Mouse (Mus musculus) lung, embryonic 14.5 days (tissue): ENCODE data around the gene Vti1a. TPM values are rescaled to one million over a fixed set of nuclear protein-coding genes. Genes with fewer than 3 reads are reported as not detected.

Source experiments
- ATAC-seq: fragments of 200-750 bp; cut with Nextera tagmentation; 2 replicates; pipeline ENCODE4 v1.8.0; 2017; ENCODE audit warnings: mild to moderate bottlenecking, moderate TSS enrichment, moderate library complexity; ENCODE audit not compliant: insufficient read depth
- DNase-seq: peaks from one replicate; pipeline ENCODE4 v3.0.0-alpha.2; 2015
- H3K27ac ChIP-seq: fragments of 300-500 bp; sonication (generic); 2 replicates; pipeline ENCODE4 v1.5.1; 2014; ENCODE audit warnings: low read depth, mild to moderate bottlenecking, moderate library complexity
- H3K27me3 ChIP-seq: fragments of 300-500 bp; sonication (generic); 2 replicates; pipeline ENCODE4 v1.6.1; 2014; ENCODE audit warnings: low read length, control low read depth; ENCODE audit not compliant: insufficient read depth
- H3K36me3 ChIP-seq: fragments of 300-500 bp; sonication (generic); 2 replicates; pipeline ENCODE4 v1.6.1; 2014; ENCODE audit warnings: control low read depth; ENCODE audit not compliant: insufficient read depth
- H3K4me1 ChIP-seq: fragments of 300-500 bp; sonication (generic); 2 replicates; pipeline ENCODE4 v1.6.1; 2014; ENCODE audit warnings: antibody characterized with exemption, control low read depth; ENCODE audit not compliant: insufficient read depth
- H3K4me2 ChIP-seq: fragments of 300-500 bp; sonication (generic); 2 replicates; pipeline ENCODE4 v1.6.1; 2014; ENCODE audit warnings: mild to moderate bottlenecking
- H3K4me3 ChIP-seq: fragments of 300-500 bp; sonication (generic); 2 replicates; pipeline ENCODE4 v1.5.1; 2014; ENCODE audit warnings: low read depth, low read length
- H3K9ac ChIP-seq: fragments of 300-500 bp; sonication (generic); 2 replicates; pipeline ENCODE4 v1.6.1; 2014
- H3K9me3 ChIP-seq: fragments of 300-500 bp; sonication (generic); 2 replicates; pipeline ENCODE4 v1.6.1; 2016; ENCODE audit warnings: low read depth, low read length, control low read depth
- CTCF ChIP-seq: IDR thresholded peaks from 2 replicates; pipeline ENCODE4 v1.5.1; 2016; ENCODE audit warnings: antibody characterized with exemption, low read depth
- WGBS: fragments of 180-500 bp; shearing (Covaris S2); extraction: QIAGEN DNeasy Blood & Tissue Kit; methylation state at CpG from one replicate; pipeline ENCODE4 v1.1.7; 2014; 5-methylcytosine and 5-hydroxymethylcytosine counted together
- polyA plus RNA-seq: library from polyadenylated mRNA; unstranded; fragments of >200 nt; fragmentation: Nextera tagmentation; extraction: Ambion mirVana; gene quantifications from 2 replicates; pipeline ENCODE4 v1.2.1, GENCODE M21; 2014

Gene Vti1a
- polyA plus RNA-seq, 1 experiment from 2014 or later, result 25.5 TPM

GRCm38 (mm10) chr19:55389019-55389418, 72.9 kb downstream of the Vti1a start:
- H3K9me3 ChIP-seq, result no peaks in the 10 kb centered on the region
- no peak overlapping the region for H3K27ac ChIP-seq
- no peaks in the 10 kb centered on the region for H3K36me3 ChIP-seq
- no peaks in the 10 kb centered on the region for H3K4me1 ChIP-seq
- ATAC-seq (no peak), DNase-seq (peak; percentile 50)
- peak overlapping the region; percentile 23; the same call in 1 of the 2 replicates for H3K9ac ChIP-seq
- 24% methylated on average over 10 of the region's 10 CpGs for WGBS
- peak overlapping the region; percentile 58 for H3K4me2 ChIP-seq
- H3K27me3 ChIP-seq, result no peaks in the 10 kb centered on the region
- no peak for TF ChIP-seq CTCF
- peak overlapping the region; percentile 16; the same call in 1 of the 2 replicates for H3K4me3 ChIP-seq

- WGBS, result 58% methylated on average over 11 of the region's 11 CpGs
- Histone ChIP-seq H3K27me3 (no peaks in the 10 kb centered on the region), H3K27ac (no peak overlapping the region), H3K9me3 (no peaks in the 10 kb centered on the region), H3K9ac (no peak overlapping the region), H3K4me1 (no peaks in the 10 kb centered on the region), H3K4me3 (no peak overlapping the region), H3K36me3 (no peaks in the 10 kb centered on the region), H3K4me2 (no peak overlapping the region)
- no peak for TF ChIP-seq CTCF
- DNase-seq (no peak), ATAC-seq (no peak)
Observed at GRCm38 (mm10) chr19:55390323-55390722, 74.2 kb downstream of the Vti1a start.

GRCm38 (mm10) chr19:55401638-55402037, 85.5 kb downstream of the Vti1a start:
- H3K4me1 ChIP-seq, result no peaks in the 10 kb centered on the region
- no peak overlapping the region for H3K27ac ChIP-seq
- no peak overlapping the region for H3K4me3 ChIP-seq
- no peak for TF ChIP-seq CTCF
- no peak overlapping the region for H3K9ac ChIP-seq
- no peak overlapping the region for H3K4me2 ChIP-seq
- H3K27me3 ChIP-seq, result no peaks in the 10 kb centered on the region
- 83% methylated on average over 11 of the region's 11 CpGs for WGBS
- no peaks in the 10 kb centered on the region for H3K36me3 ChIP-seq
- ATAC-seq (no peak), DNase-seq (no peak)
- no peaks in the 10 kb centered on the region for H3K9me3 ChIP-seq

GRCm38 (mm10) chr19:55408486-55408885, 92.4 kb downstream of the Vti1a start:
- Histone ChIP-seq H3K36me3 (no peaks in the 10 kb centered on the region), H3K9me3 (no peaks in the 10 kb centered on the region), H3K27ac (no peak overlapping the region), H3K4me1 (peaks cover 7% of the 10 kb centered on the region; the same call in 1 of the 2 replicates), H3K27me3 (no peaks in the 10 kb centered on the region), H3K9ac (no peak overlapping the region), H3K4me3 (no peak overlapping the region), H3K4me2 (no peak overlapping the region)
- ATAC-seq (no peak), DNase-seq (no peak)
- 40% methylated on average over 6 of the region's 6 CpGs for WGBS
- no peak for TF ChIP-seq CTCF

- Histone ChIP-seq H3K9ac (no peak overlapping the region), H3K4me1 (peaks cover 7% of the 10 kb centered on the region; the same call in 1 of the 2 replicates), H3K9me3 (no peaks in the 10 kb centered on the region), H3K27me3 (no peaks in the 10 kb centered on the region), H3K4me2 (no peak overlapping the region), H3K27ac (no peak overlapping the region), H3K4me3 (no peak overlapping the region), H3K36me3 (no peaks in the 10 kb centered on the region)
- ATAC-seq (no peak), DNase-seq (no peak)
- TF ChIP-seq CTCF, result no peak
- 88% methylated on average over 11 of the region's 11 CpGs for WGBS
Observed at GRCm38 (mm10) chr19:55411415-55411814, 95.3 kb downstream of the Vti1a start.

- H3K27ac ChIP-seq, result no peak overlapping the region
- TF ChIP-seq CTCF, result no peak
- DNase-seq, result peak; percentile 57
Observed at GRCm38 (mm10) chr19:55411894-55412293, 95.8 kb downstream of the Vti1a start.

GRCm38 (mm10) chr19:55414050-55414449, 98.0 kb downstream of the Vti1a start:
- Histone ChIP-seq H3K9ac (no peak overlapping the region), H3K36me3 (no peaks in the 10 kb centered on the region), H3K4me2 (no peak overlapping the region), H3K4me1 (peaks cover 7% of the 10 kb centered on the region; the same call in 1 of the 2 replicates), H3K27me3 (no peaks in the 10 kb centered on the region), H3K27ac (no peak overlapping the region), H3K4me3 (no peak overlapping the region), H3K9me3 (no peaks in the 10 kb centered on the region)
- WGBS, result 38% methylated on average over 8 of the region's 8 CpGs
- TF ChIP-seq CTCF, result peak; percentile 78
- ATAC-seq (no peak), DNase-seq (peak; percentile 81)

More at GRCm38 (mm10) chr19:55411894-55412293, 95.8 kb downstream of the Vti1a start:
- H3K4me1 ChIP-seq, result peaks cover 7% of the 10 kb centered on the region; the same call in 1 of the 2 replicates
- no peak overlapping the region for H3K9ac ChIP-seq
- no peak overlapping the region for H3K4me3 ChIP-seq
- no peak for ATAC-seq
- H3K9me3 ChIP-seq, result no peaks in the 10 kb centered on the region
- 43% methylated on average over 2 of the region's 2 CpGs for WGBS
- no peak overlapping the region for H3K4me2 ChIP-seq
- H3K36me3 ChIP-seq, result no peaks in the 10 kb centered on the region
- H3K27me3 ChIP-seq, result no peaks in the 10 kb centered on the region
